Mouse (Mus musculus) small intestine, adult 2 months (tissue): ENCODE results near the gene Tcea3. TPM values are rescaled to one million over a fixed set of nuclear protein-coding genes. Genes with fewer than 3 reads are reported as not detected.

ENCODE experiments used
- H3K27ac ChIP-seq: fragments of 200-500 bp; 2 replicates; pipeline ENCODE4 v1.5.1; 2012; ENCODE audit warnings: low read depth, low read length, control low read depth, inconsistent platforms; ENCODE audit not compliant: insufficient read depth
- H3K27me3 ChIP-seq: fragments of 200-500 bp; 2 replicates; pipeline ENCODE4 v1.6.1; 2012; ENCODE audit warnings: mild to moderate bottlenecking, moderate library complexity, low read length, inconsistent platforms; ENCODE audit not compliant: control insufficient read depth, insufficient read depth
- H3K36me3 ChIP-seq: fragments of 200-500 bp; 2 replicates; pipeline ENCODE4 v1.6.1; 2012; ENCODE audit warnings: mild to moderate bottlenecking, low read length, control low read depth, inconsistent platforms; ENCODE audit not compliant: control insufficient read depth, insufficient read depth
- H3K4me1 ChIP-seq: fragments of 200-500 bp; 2 replicates; pipeline ENCODE4 v1.6.1; 2012; ENCODE audit warnings: low read length, inconsistent platforms, mixed read lengths; ENCODE audit not compliant: control insufficient read depth, insufficient read depth, insufficient read length
- H3K4me3 ChIP-seq: fragments of 200-500 bp; 2 replicates; pipeline ENCODE4 v1.5.1; 2012; ENCODE audit warnings: low read depth, mild to moderate bottlenecking, control low read depth, inconsistent platforms, low read length, moderate library complexity
- CTCF ChIP-seq: fragments of 200-500 bp; IDR thresholded peaks from 2 replicates; pipeline ENCODE4 v1.5.1; 2012; ENCODE audit warnings: low read depth, mild to moderate bottlenecking, control low read depth, inconsistent platforms, low read length, moderate library complexity, mixed read lengths; ENCODE audit not compliant: insufficient replicate concordance, insufficient read length; ENCODE audit errors: extremely low read depth
- POLR2A ChIP-seq: fragments of 200-500 bp; IDR thresholded peaks from 2 replicates; pipeline ENCODE4 v1.6.1; 2012; ENCODE audit warnings: low read depth, mild to moderate bottlenecking, control low read depth, inconsistent platforms, low read length, moderate library complexity
- WGBS: fragments of 180-500 bp; shearing (Covaris S2); methylation state at CpG from one replicate; pipeline ENCODE4 v1.1.7; 2018; 5-methylcytosine and 5-hydroxymethylcytosine counted together
- polyA plus RNA-seq: library from polyadenylated mRNA; depleted of rRNA; stranded (reverse); fragments of >200 nt; gene quantifications from 2 replicates; pipeline ENCODE4 v1.2.3, GENCODE M21; 2012

Gene Tcea3
- polyA plus RNA-seq, 1 experiment: 14.8 TPM

- TF ChIP-seq POLR2A (peak; percentile 80), CTCF (no peak)
- peaks cover 3% of the 10 kb centered on the region; the same call in 1 of the 2 replicates for H3K4me1 ChIP-seq
- H3K36me3 ChIP-seq: peaks cover 22% of the 10 kb centered on the region
- WGBS: under 1% methylated on average over 29 of the region's 29 CpGs
- peak overlapping the region; percentile 76 for H3K4me3 ChIP-seq
- H3K27me3 ChIP-seq: no peaks in the 10 kb centered on the region
- H3K27ac ChIP-seq: peak overlapping the region; percentile 87
Measured at GRCm38 (mm10) chr4:136285811-136286371, 38.4 kb downstream of the Tcea3 start.

DNA sequence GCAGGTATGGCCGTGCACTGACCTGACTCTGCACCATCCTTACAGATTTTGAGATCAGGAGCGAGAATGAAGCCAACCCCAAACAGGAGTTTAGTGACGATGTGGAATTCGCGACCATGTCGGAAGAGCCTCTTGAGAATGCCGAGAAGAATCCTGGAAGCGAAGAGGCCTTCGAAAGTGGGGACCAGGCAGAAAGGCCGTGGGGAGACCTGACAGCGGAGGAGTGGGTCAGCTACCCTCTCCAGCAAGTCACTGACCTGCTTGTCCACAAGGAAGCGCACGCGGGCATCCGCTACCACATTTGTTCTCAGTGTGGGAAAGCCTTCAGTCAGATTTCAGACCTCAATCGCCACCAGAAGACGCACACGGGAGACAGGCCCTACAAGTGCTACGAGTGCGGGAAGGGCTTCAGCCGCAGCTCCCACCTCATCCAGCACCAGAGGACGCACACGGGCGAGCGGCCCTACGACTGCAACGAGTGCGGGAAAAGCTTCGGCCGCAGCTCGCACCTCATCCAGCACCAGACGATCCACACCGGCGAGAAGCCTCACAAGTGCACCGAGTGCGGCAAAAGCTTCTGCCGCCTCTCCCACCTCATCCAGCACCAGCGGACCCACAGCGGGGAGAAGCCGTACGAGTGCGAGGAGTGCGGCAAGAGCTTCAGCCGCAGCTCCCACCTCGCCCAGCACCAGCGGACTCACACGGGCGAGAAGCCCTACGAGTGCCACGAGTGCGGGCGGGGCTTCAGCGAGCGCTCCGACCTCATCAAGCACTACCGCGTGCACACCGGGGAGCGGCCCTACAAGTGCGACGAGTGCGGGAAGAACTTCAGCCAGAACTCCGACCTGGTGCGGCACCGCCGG, 42.6 kb downstream of the Tcea3 start:
- 90% methylated on average over 66 of the region's 66 CpGs for WGBS
- TF ChIP-seq CTCF (no peak), POLR2A (no peak)

GRCm38 (mm10) chr4:136290781-136291595, 43.5 kb downstream of the Tcea3 start:
- peaks cover 3% of the 10 kb centered on the region; the same call in 1 of the 2 replicates for H3K4me1 ChIP-seq
- TF ChIP-seq CTCF: no peak
- no peak overlapping the region for H3K4me3 ChIP-seq
- no peaks in the 10 kb centered on the region for H3K27me3 ChIP-seq
- H3K36me3 ChIP-seq: peaks cover 44% of the 10 kb centered on the region
- 91% methylated on average over 39 of the region's 39 CpGs for WGBS
- no peak overlapping the region for H3K27ac ChIP-seq

More for the DNA sequence above, 42.6 kb downstream of the Tcea3 start:
- Histone ChIP-seq H3K36me3 (peaks cover 44% of the 10 kb centered on the region), H3K4me1 (peaks cover 3% of the 10 kb centered on the region; the same call in 1 of the 2 replicates), H3K4me3 (no peak overlapping the region), H3K27me3 (no peaks in the 10 kb centered on the region), H3K27ac (no peak overlapping the region)

- WGBS: 90% methylated on average over 6 of the region's 6 CpGs
- Histone ChIP-seq H3K4me1 (peaks cover 1% of the 10 kb centered on the region; the same call in 1 of the 2 replicates), H3K36me3 (peaks cover 44% of the 10 kb centered on the region), H3K27ac (no peak overlapping the region), H3K4me3 (no peak overlapping the region), H3K27me3 (no peaks in the 10 kb centered on the region)
- TF ChIP-seq POLR2A: no peak
- no peak for TF ChIP-seq CTCF
Measured at GRCm38 (mm10) chr4:136291692-136292091, 44.2 kb downstream of the Tcea3 start.

- H3K36me3 ChIP-seq: peaks cover 21% of the 10 kb centered on the region
- H3K4me3 ChIP-seq: no peak overlapping the region
- H3K27me3 ChIP-seq: no peaks in the 10 kb centered on the region
- WGBS: 67% methylated on average over 7 of the region's 7 CpGs
- no peak overlapping the region for H3K27ac ChIP-seq
- H3K4me1 ChIP-seq: no peaks in the 10 kb centered on the region
- TF ChIP-seq POLR2A: no peak
- no peak for TF ChIP-seq CTCF
Measured at GRCm38 (mm10) chr4:136295941-136296340, 48.4 kb downstream of the Tcea3 start.

- H3K36me3 ChIP-seq: no peaks in the 10 kb centered on the region
- H3K27me3 ChIP-seq: no peaks in the 10 kb centered on the region
- no peak for TF ChIP-seq CTCF
- no peak for TF ChIP-seq POLR2A
- peaks cover 4% of the 10 kb centered on the region; the same call in 1 of the 2 replicates for H3K4me1 ChIP-seq
- H3K27ac ChIP-seq: no peak overlapping the region
- 17% methylated on average over 4 of the region's 4 CpGs for WGBS
- H3K4me3 ChIP-seq: no peak overlapping the region
Measured at GRCm38 (mm10) chr4:136302462-136302861, 54.9 kb downstream of the Tcea3 start.

DNA sequence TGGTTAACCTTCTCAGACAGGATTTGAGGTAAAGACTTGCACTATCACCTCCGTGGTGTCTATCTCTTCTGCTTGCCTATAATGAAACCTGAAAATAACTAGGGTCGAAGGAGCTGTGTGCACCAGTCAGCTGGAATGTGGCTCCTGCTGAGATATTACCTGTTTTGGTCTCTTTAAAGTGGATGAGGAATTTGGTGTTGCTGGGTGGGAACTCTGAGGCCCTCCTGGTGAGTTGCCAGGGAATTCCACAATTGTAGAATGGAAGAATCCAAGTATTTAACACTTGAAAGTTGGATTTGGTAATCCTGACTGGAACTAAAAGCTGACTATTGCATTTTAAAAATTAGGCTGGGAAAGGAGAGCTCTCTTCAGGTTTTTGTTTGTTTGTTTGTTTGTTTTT, 56.7 kb downstream of the Tcea3 start:
- H3K36me3 ChIP-seq: no peaks in the 10 kb centered on the region
- no peak overlapping the region for H3K4me3 ChIP-seq
- TF ChIP-seq CTCF: no peak
- TF ChIP-seq POLR2A: no peak
- WGBS: 62% methylated on average over 2 of the region's 2 CpGs
- peaks cover 4% of the 10 kb centered on the region; the same call in 1 of the 2 replicates for H3K4me1 ChIP-seq
- no peak overlapping the region for H3K27ac ChIP-seq
- no peaks in the 10 kb centered on the region for H3K27me3 ChIP-seq
